Comparison of ENCODE assay signal across 13 mouse cellular contexts in the genomic region with DNA sequence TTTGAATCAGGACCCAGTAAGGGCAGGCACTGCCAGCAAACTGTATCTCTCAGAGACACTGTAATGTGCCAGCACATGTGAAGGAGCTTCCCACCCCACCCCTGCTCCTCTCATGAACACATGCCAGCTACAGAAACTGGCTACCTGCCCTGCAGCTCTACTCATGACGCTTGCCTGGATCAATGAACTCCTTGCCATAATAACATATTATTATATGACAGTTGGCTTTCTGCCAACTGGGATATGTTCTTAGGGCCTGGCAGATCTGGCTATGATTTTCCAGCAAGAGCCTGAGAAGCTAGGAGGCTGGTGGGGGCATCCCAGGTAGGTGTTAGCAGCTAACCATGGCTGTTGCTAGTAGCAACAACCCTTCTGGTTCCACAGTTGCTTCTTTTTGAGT.
DNase-seq lines count a peak whose midpoint lies in the region; ATAC-seq and TF ChIP-seq lines count a peak whose summit lies in the region.
"Had no signal": no experiment of that assay in that cellular context is flagged by ENCODE, and none has a peak within 500 bp of the region (broad histone marks: within the 10 kb centered on the region; RNA-seq: fewer than 3 reads in every experiment).

No protein-coding gene starts in this region.

- no peaks in the 10 kb centered on the region for H3K27me3 ChIP-seq in forebrain, embryonic 15.5 days
- H3K27me3 ChIP-seq in forebrain, embryonic 10.5 days (ENCODE audit: poor library complexity, severe bottlenecking) = no peaks in the 10 kb centered on the region
- H3K27me3 ChIP-seq in intestine, postnatal 0 days (replicated peaks; ENCODE audit: control insufficient read depth, insufficient read depth, low read length) = no peaks in the 10 kb centered on the region
- no peaks in the 10 kb centered on the region for H3K27me3 ChIP-seq in liver, embryonic 11.5 days (replicated peaks; ENCODE audit: control insufficient read depth, insufficient read depth, low read length)
- H3K27me3 ChIP-seq: heart, embryonic 15.5 days; liver, embryonic 12.5 days had no signal

- 18% methylated on average over 1 of the region's 1 CpGs for WGBS in forebrain, embryonic 15.5 days
- whole genome bisulfite sequencing in forebrain, embryonic 10.5 days = 89% methylated on average over 1 of the region's 1 CpGs
- WGBS in intestine, postnatal 0 days = 22% methylated on average over 1 of the region's 1 CpGs
- 76% methylated on average over 1 of the region's 1 CpGs for WGBS in liver, embryonic 11.5 days

- H3K36me3 ChIP-seq in forebrain, embryonic 15.5 days = no peaks in the 10 kb centered on the region
- peaks cover 8% of the 10 kb centered on the region for H3K36me3 ChIP-seq in forebrain, embryonic 10.5 days (replicated peaks)
- H3K36me3 ChIP-seq in intestine, postnatal 0 days (ENCODE audit: control insufficient read depth, insufficient read depth) = no peaks in the 10 kb centered on the region
- H3K36me3 ChIP-seq in liver, embryonic 11.5 days (ENCODE audit: control insufficient read depth, insufficient read depth, low read length) = no peaks in the 10 kb centered on the region
- H3K36me3 ChIP-seq: heart, embryonic 15.5 days; liver, embryonic 12.5 days had no signal

- peaks cover 37% of the 10 kb centered on the region for H3K4me1 ChIP-seq in forebrain, embryonic 15.5 days
- H3K4me1 ChIP-seq in forebrain, embryonic 10.5 days = peaks cover 37% of the 10 kb centered on the region
- H3K4me1 ChIP-seq in intestine, postnatal 0 days (replicated peaks; ENCODE audit: control insufficient read depth, insufficient read depth, low read length) = no peaks in the 10 kb centered on the region
- H3K4me1 ChIP-seq in liver, embryonic 11.5 days (replicated peaks; ENCODE audit: control insufficient read depth, insufficient read depth, low read length) = no peaks in the 10 kb centered on the region

- no peaks in the 10 kb centered on the region for H3K9me3 ChIP-seq in forebrain, embryonic 15.5 days
- H3K9me3 ChIP-seq in forebrain, embryonic 10.5 days = no peaks in the 10 kb centered on the region; the same call in 1 of the 2 replicates
- no peaks in the 10 kb centered on the region for H3K9me3 ChIP-seq in intestine, postnatal 0 days (ENCODE audit: control insufficient read depth)
- H3K9me3 ChIP-seq in liver, embryonic 11.5 days (ENCODE audit: control insufficient read depth, low read length) = no peaks in the 10 kb centered on the region
- H3K9me3 ChIP-seq: heart, embryonic 15.5 days; liver, embryonic 12.5 days had no signal

- no peak overlapping the region for H3K9ac ChIP-seq in forebrain, embryonic 15.5 days (replicated peaks)
- H3K9ac ChIP-seq in intestine, postnatal 0 days (ENCODE audit: low read depth, low read length) = no peak overlapping the region
- no peak overlapping the region for H3K9ac ChIP-seq in liver, embryonic 11.5 days (ENCODE audit: low read depth, low read length)
- H3K9ac ChIP-seq: heart, embryonic 15.5 days; liver, embryonic 12.5 days had no signal

- H3K4me2 ChIP-seq in forebrain, embryonic 15.5 days (replicated peaks) = no peak overlapping the region
- no peak overlapping the region for H3K4me2 ChIP-seq in intestine, postnatal 0 days (replicated peaks; ENCODE audit: low read depth)
- no peak overlapping the region for H3K4me2 ChIP-seq in liver, embryonic 11.5 days
- H3K4me2 ChIP-seq: heart, embryonic 15.5 days; liver, embryonic 12.5 days had no signal

- no peak for DNase-seq in forebrain, embryonic 10.5 days (ENCODE audit: extremely low spot score, low spot score)
- peak; percentile 44 to 60 for DNase-seq in left cerebral cortex, postnatal 25 days (ENCODE audit: low spot score in 2 of 2)
- no peak for DNase-seq in left cerebral cortex, adult 18-20 months (ENCODE audit: low spot score in 2 of 2)
- peak; percentile 48 for DNase-seq in NIH3T3 (ENCODE audit: low read depth)
- no peak for DNase-seq in urinary bladder, postnatal 14 days (ENCODE audit: low spot score)
- no peak for DNase-seq in liver, embryonic 11.5 days (ENCODE audit: low spot score)
- DNase-seq: kidney, postnatal 4 days; lung, postnatal 36 days had no signal

- ATAC-seq in forebrain, embryonic 15.5 days (replicated peaks) = peak; percentile 64
- peak; percentile 49; the same call in 1 of the 2 replicates for ATAC-seq in intestine, postnatal 0 days
- no peak for ATAC-seq in liver, embryonic 11.5 days (replicated peaks; ENCODE audit: low FRiP score)
- ATAC-seq: liver, embryonic 12.5 days had no signal

- no peak for TF ChIP-seq CTCF in intestine, postnatal 0 days (IDR thresholded peaks at IDR 0.05; ENCODE audit: low read depth)

- H3K4me3 ChIP-seq in forebrain, embryonic 15.5 days = no peak overlapping the region
- no peak overlapping the region for H3K4me3 ChIP-seq in forebrain, embryonic 10.5 days
- no peak overlapping the region for H3K4me3 ChIP-seq in intestine, postnatal 0 days (ENCODE audit: low read depth, low read length)
- H3K4me3 ChIP-seq in liver, embryonic 11.5 days (ENCODE audit: low read depth, low read length) = no peak overlapping the region
- H3K4me3 ChIP-seq: erythroblast, embryonic 14.5 days; heart, embryonic 15.5 days; liver, embryonic 12.5 days had no signal

- intact Hi-C loops in left cerebral cortex, postnatal 25 days (cut with DNase I) = no loop called here

- H3K27ac ChIP-seq in forebrain, embryonic 15.5 days (replicated peaks) = peak overlapping the region; percentile 47
- no peak overlapping the region for H3K27ac ChIP-seq in forebrain, embryonic 10.5 days
- no peak overlapping the region for H3K27ac ChIP-seq in intestine, postnatal 0 days (ENCODE audit: low read depth, low read length)
- H3K27ac ChIP-seq in liver, embryonic 11.5 days (ENCODE audit: low read depth, low read length) = no peak overlapping the region
- H3K27ac ChIP-seq: heart, embryonic 15.5 days; liver, embryonic 12.5 days had no signal

Comparison
In these comparisons a context has a peak if more than half of its experiments do, and no peak if none do; other contexts are left out.
1. DNase-seq: peak in left cerebral cortex, postnatal 25 days (2 of 2) and NIH3T3 (single experiment); none in forebrain, embryonic 10.5 days (single experiment), left cerebral cortex, adult 18-20 months (0 of 2), urinary bladder, postnatal 14 days (single experiment) and liver, embryonic 11.5 days (single experiment).